Mouse (Mus musculus): ENCODE data around the gene Ubqln4. TPM values are rescaled to one million over a fixed set of nuclear protein-coding genes. Genes with fewer than 3 reads are reported as not detected.

The Ubqln4 gene
- polyA plus RNA-seq, 1 experiment, result 55.3 TPM

DNA sequence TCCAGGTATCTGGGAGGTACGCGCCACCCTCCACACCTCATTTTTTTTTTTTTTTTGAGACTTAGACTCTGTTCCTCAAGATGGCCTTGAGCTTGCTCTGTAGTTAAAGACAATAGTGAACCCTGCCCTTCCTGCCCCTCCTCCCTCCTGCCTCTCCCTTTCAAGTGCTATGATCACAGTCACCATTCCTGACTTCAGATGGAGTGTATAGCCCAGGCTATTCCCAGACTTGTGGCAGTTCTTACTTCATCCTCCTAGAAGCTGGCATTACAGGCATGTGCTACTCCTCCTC, 38.5 kb upstream of the Ubqln4 start:
- H3K27ac ChIP-seq (ENCODE audit: control insufficient read depth, insufficient read depth, low read depth, low read length), result no peak overlapping the region
- TF ChIP-seq POLR2A (IDR thresholded peaks at IDR 0.05; ENCODE audit: control insufficient read depth, low read depth, low read length) (no peak), CTCF (IDR thresholded peaks at IDR 0.05; ENCODE audit: control insufficient read depth, insufficient read depth, insufficient replicate concordance, low read depth, low read length) (no peak)
- no peaks in the 10 kb centered on the region for H3K36me3 ChIP-seq (ENCODE audit: control insufficient read depth, insufficient read depth, low read length)
- H3K4me3 ChIP-seq (ENCODE audit: control insufficient read depth, low read depth, low read length), result no peak overlapping the region
- H3K4me1 ChIP-seq (ENCODE audit: control insufficient read depth, insufficient read depth, low read length), result peaks cover 13% of the 10 kb centered on the region
- H3K27me3 ChIP-seq (ENCODE audit: control insufficient read depth, insufficient read depth, low read length), result no peaks in the 10 kb centered on the region

DNA sequence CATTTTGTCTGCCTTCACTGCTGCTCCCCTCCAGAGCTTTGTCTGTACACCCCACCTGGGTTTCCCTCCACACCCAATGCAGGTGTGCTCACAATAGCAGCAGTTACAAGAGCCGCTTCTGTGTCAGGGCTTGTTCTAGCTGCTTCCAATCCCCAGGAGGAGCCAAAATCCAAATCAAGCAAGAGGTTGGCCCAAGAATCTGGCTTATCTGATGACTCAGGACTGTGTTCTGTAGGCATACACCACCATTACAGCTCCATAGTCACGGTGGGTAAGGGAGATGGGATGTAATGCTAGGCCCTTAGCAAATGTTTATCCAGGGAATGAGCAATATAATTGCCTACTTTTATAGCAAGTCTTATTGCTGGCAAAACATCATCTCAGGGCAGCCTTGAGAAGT, 37.2 kb upstream of the Ubqln4 start:
- Histone ChIP-seq H3K4me3 (ENCODE audit: control insufficient read depth, low read depth, low read length) (no peak overlapping the region), H3K27me3 (ENCODE audit: control insufficient read depth, insufficient read depth, low read length) (no peaks in the 10 kb centered on the region), H3K4me1 (ENCODE audit: control insufficient read depth, insufficient read depth, low read length) (peaks cover 4% of the 10 kb centered on the region), H3K36me3 (ENCODE audit: control insufficient read depth, insufficient read depth, low read length) (no peaks in the 10 kb centered on the region), H3K27ac (ENCODE audit: control insufficient read depth, insufficient read depth, low read depth, low read length) (no peak overlapping the region)
- TF ChIP-seq CTCF (IDR thresholded peaks at IDR 0.05; ENCODE audit: control insufficient read depth, insufficient read depth, insufficient replicate concordance, low read depth, low read length) (no peak), POLR2A (IDR thresholded peaks at IDR 0.05; ENCODE audit: control insufficient read depth, low read depth, low read length) (no peak)

DNA sequence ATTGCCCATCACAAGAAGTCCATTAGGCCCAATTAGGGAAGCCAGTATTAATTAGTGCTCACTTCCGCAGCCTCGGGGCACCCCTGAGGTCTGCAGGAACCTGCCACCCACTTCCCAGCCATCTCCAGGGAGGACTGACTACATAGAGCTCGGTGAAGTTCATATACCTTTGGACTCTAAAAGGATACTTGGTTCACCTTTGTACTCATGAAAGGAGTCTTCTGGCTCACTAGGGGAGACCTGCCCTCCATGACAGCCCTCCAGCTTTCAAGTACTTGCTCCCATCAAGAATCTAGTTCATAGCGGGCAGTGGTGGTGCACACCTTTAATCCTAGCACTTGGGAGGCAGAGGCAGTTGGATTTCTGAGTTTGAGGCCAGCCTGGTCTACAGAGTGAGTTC, 35.1 kb upstream of the Ubqln4 start:
- H3K4me1 ChIP-seq (ENCODE audit: control insufficient read depth, insufficient read depth, low read length), result no peaks in the 10 kb centered on the region

DNA sequence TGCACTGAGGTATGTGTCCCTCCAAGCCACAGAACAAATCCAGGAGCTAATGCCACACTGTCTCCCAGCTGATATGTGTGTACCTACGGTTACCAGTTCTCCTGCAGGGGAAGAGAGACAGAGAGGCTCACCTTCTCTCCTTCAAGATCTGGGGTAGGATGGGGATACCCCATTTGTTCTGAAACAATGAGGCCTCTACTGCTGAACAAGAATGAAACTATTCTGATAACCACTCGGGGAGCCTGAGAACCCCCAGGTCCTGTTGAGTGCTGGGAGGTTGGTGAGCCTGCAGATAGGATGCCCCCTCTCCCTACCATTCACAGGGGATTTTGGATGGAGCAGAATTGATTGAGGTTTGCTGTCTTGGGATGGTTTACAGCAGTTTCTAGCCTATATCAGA, 33.5 kb upstream of the Ubqln4 start:
- H3K4me3 ChIP-seq (ENCODE audit: control insufficient read depth, low read depth, low read length), result no peak overlapping the region
- no peaks in the 10 kb centered on the region for H3K27me3 ChIP-seq (ENCODE audit: control insufficient read depth, insufficient read depth, low read length)
- H3K4me1 ChIP-seq (ENCODE audit: control insufficient read depth, insufficient read depth, low read length), result no peaks in the 10 kb centered on the region
- H3K27ac ChIP-seq (ENCODE audit: control insufficient read depth, insufficient read depth, low read depth, low read length), result no peak overlapping the region
- TF ChIP-seq POLR2A (IDR thresholded peaks at IDR 0.05; ENCODE audit: control insufficient read depth, low read depth, low read length) (no peak), CTCF (IDR thresholded peaks at IDR 0.05; ENCODE audit: control insufficient read depth, insufficient read depth, insufficient replicate concordance, low read depth, low read length) (no peak)
- H3K36me3 ChIP-seq (ENCODE audit: control insufficient read depth, insufficient read depth, low read length), result no peaks in the 10 kb centered on the region

More for the DNA sequence above, 35.1 kb upstream of the Ubqln4 start:
- Histone ChIP-seq H3K27me3 (ENCODE audit: control insufficient read depth, insufficient read depth, low read length) (no peaks in the 10 kb centered on the region), H3K4me3 (ENCODE audit: control insufficient read depth, low read depth, low read length) (no peak overlapping the region), H3K36me3 (ENCODE audit: control insufficient read depth, insufficient read depth, low read length) (no peaks in the 10 kb centered on the region), H3K27ac (ENCODE audit: control insufficient read depth, insufficient read depth, low read depth, low read length) (no peak overlapping the region)
- no peak for TF ChIP-seq CTCF (IDR thresholded peaks at IDR 0.05; ENCODE audit: control insufficient read depth, insufficient read depth, insufficient replicate concordance, low read depth, low read length)
- no peak for TF ChIP-seq POLR2A (IDR thresholded peaks at IDR 0.05; ENCODE audit: control insufficient read depth, low read depth, low read length)

DNA sequence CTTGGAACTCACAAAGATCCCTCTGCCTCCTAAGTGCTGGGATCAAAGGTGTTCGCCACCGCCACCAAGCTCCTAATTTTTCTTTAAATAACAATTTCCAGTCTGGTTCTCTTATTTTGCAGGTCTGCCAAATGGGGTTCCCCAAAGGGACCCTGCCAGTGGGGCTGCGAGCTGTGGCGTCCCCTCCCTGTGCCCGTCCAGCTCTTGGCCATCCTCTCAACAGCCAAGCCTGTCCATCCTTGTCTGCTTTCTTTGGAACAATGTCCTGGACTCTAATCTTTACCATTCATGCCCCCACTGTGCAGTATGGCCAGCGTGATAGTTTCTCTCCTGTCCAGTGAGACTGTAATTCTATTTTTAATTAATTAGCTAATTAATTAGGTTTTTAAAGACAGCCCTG, 32.4 kb upstream of the Ubqln4 start:
- TF ChIP-seq CTCF (IDR thresholded peaks at IDR 0.05; ENCODE audit: control insufficient read depth, insufficient read depth, insufficient replicate concordance, low read depth, low read length) (no peak), POLR2A (IDR thresholded peaks at IDR 0.05; ENCODE audit: control insufficient read depth, low read depth, low read length) (no peak)
- no peak overlapping the region for H3K27ac ChIP-seq (ENCODE audit: control insufficient read depth, insufficient read depth, low read depth, low read length)
- no peaks in the 10 kb centered on the region for H3K36me3 ChIP-seq (ENCODE audit: control insufficient read depth, insufficient read depth, low read length)
- H3K4me1 ChIP-seq (ENCODE audit: control insufficient read depth, insufficient read depth, low read length), result 0 out of 2 replicates have a peak, but pooled peaks cover 2% of the 10 kb centered on the region
- no peaks in the 10 kb centered on the region for H3K27me3 ChIP-seq (ENCODE audit: control insufficient read depth, insufficient read depth, low read length)
- H3K4me3 ChIP-seq (ENCODE audit: control insufficient read depth, low read depth, low read length), result no peak overlapping the region

DNA sequence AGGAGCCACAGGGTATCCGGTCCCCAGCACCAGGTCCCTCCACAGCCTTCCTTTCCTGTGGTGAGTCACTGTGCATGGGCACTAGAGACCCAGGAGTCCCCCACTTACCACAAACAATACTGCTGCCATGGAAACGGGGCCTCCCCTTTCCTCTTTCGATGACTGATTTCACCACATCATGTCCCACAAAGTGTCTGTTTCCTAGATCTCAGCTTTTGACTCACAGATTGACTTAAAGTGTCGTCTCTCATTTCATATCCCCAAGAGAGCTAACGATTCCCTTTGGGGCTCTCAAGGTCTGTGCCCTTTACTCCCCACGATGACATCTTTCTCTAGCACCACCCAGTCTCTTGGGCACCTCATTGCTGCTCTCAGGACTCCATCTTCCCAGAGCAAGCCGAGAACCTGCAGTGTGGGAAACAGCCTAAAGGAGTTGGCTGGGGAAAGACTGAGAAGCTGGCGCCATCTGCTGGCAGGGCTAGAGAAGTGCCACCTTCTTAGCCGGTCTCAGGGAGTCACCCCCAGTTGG, 31.7 kb upstream of the Ubqln4 start:
- Histone ChIP-seq H3K27me3 (ENCODE audit: control insufficient read depth, insufficient read depth, low read length) (no peaks in the 10 kb centered on the region), H3K4me1 (ENCODE audit: control insufficient read depth, insufficient read depth, low read length) (0 out of 2 replicates have a peak, but pooled peaks cover 2% of the 10 kb centered on the region), H3K36me3 (ENCODE audit: control insufficient read depth, insufficient read depth, low read length) (no peaks in the 10 kb centered on the region), H3K27ac (ENCODE audit: control insufficient read depth, insufficient read depth, low read depth, low read length) (no peak overlapping the region), H3K4me3 (ENCODE audit: control insufficient read depth, low read depth, low read length) (no peak overlapping the region)
- TF ChIP-seq POLR2A (IDR thresholded peaks at IDR 0.05; ENCODE audit: control insufficient read depth, low read depth, low read length) (no peak), CTCF (IDR thresholded peaks at IDR 0.05; ENCODE audit: control insufficient read depth, insufficient read depth, insufficient replicate concordance, low read depth, low read length) (peak; percentile 94; the same call in 1 of the 2 replicates)

DNA sequence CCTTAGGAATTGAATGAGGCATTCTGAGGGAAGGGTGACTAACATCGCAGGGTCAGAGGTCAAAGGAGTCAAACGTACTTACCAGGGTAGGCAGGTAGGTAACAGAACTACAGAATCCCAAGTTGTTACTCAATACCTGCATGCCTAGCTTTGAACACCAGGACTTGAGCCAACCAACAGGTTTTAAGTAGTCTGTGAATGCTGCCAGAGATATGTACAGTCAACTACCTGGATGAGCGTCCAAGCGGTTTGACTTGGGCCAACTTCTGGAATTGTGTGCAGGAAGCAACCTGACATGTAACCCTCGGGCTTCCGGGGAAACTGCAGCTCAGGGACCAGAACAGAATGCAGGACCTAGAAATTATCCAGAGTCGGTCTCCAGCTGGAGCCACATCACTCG, 30.5 kb upstream of the Ubqln4 start:
- Histone ChIP-seq H3K27me3 (ENCODE audit: control insufficient read depth, insufficient read depth, low read length) (no peaks in the 10 kb centered on the region), H3K27ac (ENCODE audit: control insufficient read depth, insufficient read depth, low read depth, low read length) (no peak overlapping the region), H3K4me1 (ENCODE audit: control insufficient read depth, insufficient read depth, low read length) (peaks cover 6% of the 10 kb centered on the region), H3K4me3 (ENCODE audit: control insufficient read depth, low read depth, low read length) (no peak overlapping the region), H3K36me3 (ENCODE audit: control insufficient read depth, insufficient read depth, low read length) (no peaks in the 10 kb centered on the region)
- TF ChIP-seq CTCF (IDR thresholded peaks at IDR 0.05; ENCODE audit: control insufficient read depth, insufficient read depth, insufficient replicate concordance, low read depth, low read length) (no peak), POLR2A (IDR thresholded peaks at IDR 0.05; ENCODE audit: control insufficient read depth, low read depth, low read length) (no peak)

DNA sequence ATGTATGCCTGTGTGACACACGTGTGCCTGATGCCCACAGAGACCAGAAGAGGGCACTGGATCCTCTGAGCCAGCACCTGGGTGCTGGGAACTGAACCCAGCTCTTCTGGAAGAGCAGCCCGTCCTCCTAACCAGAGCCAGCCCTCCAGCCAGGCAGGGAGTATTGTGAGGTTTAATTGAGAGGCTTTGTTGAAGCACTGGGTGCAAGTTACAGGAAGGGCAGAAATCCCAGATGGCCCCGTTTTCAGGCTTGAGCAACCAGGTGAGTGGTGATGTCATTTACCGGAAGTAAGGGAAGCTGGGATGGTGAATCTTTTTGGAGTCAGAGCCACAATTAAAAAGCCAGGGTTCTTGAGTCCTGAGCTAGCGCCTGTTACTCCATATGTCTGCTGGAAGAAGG, 28.5 kb upstream of the Ubqln4 start:
- Histone ChIP-seq H3K27me3 (ENCODE audit: control insufficient read depth, insufficient read depth, low read length) (no peaks in the 10 kb centered on the region), H3K27ac (ENCODE audit: control insufficient read depth, insufficient read depth, low read depth, low read length) (no peak overlapping the region), H3K4me3 (ENCODE audit: control insufficient read depth, low read depth, low read length) (no peak overlapping the region), H3K36me3 (ENCODE audit: control insufficient read depth, insufficient read depth, low read length) (no peaks in the 10 kb centered on the region), H3K4me1 (ENCODE audit: control insufficient read depth, insufficient read depth, low read length) (peaks cover 6% of the 10 kb centered on the region)
- TF ChIP-seq POLR2A (IDR thresholded peaks at IDR 0.05; ENCODE audit: control insufficient read depth, low read depth, low read length) (no peak), CTCF (IDR thresholded peaks at IDR 0.05; ENCODE audit: control insufficient read depth, insufficient read depth, insufficient replicate concordance, low read depth, low read length) (no peak)

Measured in testis, adult 2 months (tissue).